Mouse (Mus musculus): Measurements from ENCODE around the gene Rabl6.
"Not testable (repeated sequence)": the region's sequence is repeated elsewhere in the genome, so short reads cannot be mapped to it uniquely, and the experiment has no call there.

Gene Rabl6

GRCm38 (mm10) chr2:25574579-25575431 lies 33.5 kb downstream of the Rabl6 start, which contains the start of the genes Mamdc4 and Phpt1:
Mamdc4 (minus strand) TSS chr2:25574845.
Phpt1 (minus strand) TSS chr2:25575224.
- DNase-seq (ENCODE audit: low spot score) = peak; percentile 96

- no peak for DNase-seq (ENCODE audit: low spot score)
Measured at GRCm38 (mm10) chr2:25574136-25574535, 34.2 kb downstream of the Rabl6 start.

GRCm38 (mm10) chr2:25573068-25573467 lies 35.3 kb downstream of the Rabl6 start:
- no peak for DNase-seq (ENCODE audit: low spot score)

- no peak for DNase-seq (ENCODE audit: low spot score)
Measured at GRCm38 (mm10) chr2:25571221-25571620, 37.1 kb downstream of the Rabl6 start.

GRCm38 (mm10) chr2:25569323-25569722 lies 39.0 kb downstream of the Rabl6 start:
- no peak for DNase-seq (ENCODE audit: low spot score)

GRCm38 (mm10) chr2:25568473-25569019 lies 39.8 kb downstream of the Rabl6 start:
- no peak for DNase-seq (ENCODE audit: low spot score)

- DNase-seq (ENCODE audit: low spot score) = no peak
Measured at GRCm38 (mm10) chr2:25566558-25566957, 41.8 kb downstream of the Rabl6 start.

- no peak for DNase-seq (ENCODE audit: low spot score)
Measured at GRCm38 (mm10) chr2:25565741-25566140, 42.6 kb downstream of the Rabl6 start.

GRCm38 (mm10) chr2:25561946-25562345 lies 46.4 kb downstream of the Rabl6 start:
- DNase-seq (ENCODE audit: low spot score) = no peak

GRCm38 (mm10) chr2:25560551-25560950 lies 47.8 kb downstream of the Rabl6 start:
- no peak for DNase-seq (ENCODE audit: low spot score)

- no peak for DNase-seq (ENCODE audit: low spot score)
Measured at GRCm38 (mm10) chr2:25558774-25559173, 49.5 kb downstream of the Rabl6 start.

- no peak for DNase-seq (ENCODE audit: low spot score)
Measured at GRCm38 (mm10) chr2:25557964-25558360, 50.4 kb downstream of the Rabl6 start.

- DNase-seq (ENCODE audit: low spot score) = peak; percentile 95
Measured at GRCm38 (mm10) chr2:25557221-25557963, 50.9 kb downstream of the Rabl6 start, which contains the start of gene Edf1. Edf1 (plus strand) TSS chr2:25557847.

GRCm38 (mm10) chr2:25556296-25556695 lies 52.0 kb downstream of the Rabl6 start:
- DNase-seq (ENCODE audit: low spot score) = no peak

- DNase-seq (ENCODE audit: low spot score) = not testable (repeated sequence)
Measured at GRCm38 (mm10) chr2:25555479-25555878, 52.8 kb downstream of the Rabl6 start.

- DNase-seq (ENCODE audit: low spot score) = not testable (repeated sequence)
Measured at GRCm38 (mm10) chr2:25553171-25553786, 55.0 kb downstream of the Rabl6 start.

- DNase-seq (ENCODE audit: low spot score) = peak; percentile 45
Measured at GRCm38 (mm10) chr2:25551186-25551585, 57.1 kb downstream of the Rabl6 start.

GRCm38 (mm10) chr2:25549021-25549991 lies 59.0 kb downstream of the Rabl6 start:
- no peak for DNase-seq (ENCODE audit: low spot score)

GRCm38 (mm10) chr2:25546811-25547491 lies 61.4 kb downstream of the Rabl6 start, which contains the start of gene Traf2:
Traf2 (minus strand) TSS chr2:25546940.
- DNase-seq (ENCODE audit: low spot score) = peak; percentile 99

Data from urinary bladder, postnatal 14 days (tissue).